ENCODE assay signal across 17 mouse cellular contexts in genomic region chr13:91171205-91171604, GRCm38 (mm10). TPM values are rescaled to one million over a fixed set of nuclear protein-coding genes. Genes with fewer than 3 reads are reported as not detected.
A peak's percentile ranks its signal among the peaks of the same experiment; 100 is the strongest.
DNase-seq lines count a peak whose midpoint lies in the region; ATAC-seq lines count a peak whose summit lies in the region.
"Had no signal": no experiment of that assay in that cellular context is flagged by ENCODE, and none has a peak within 500 bp of the region (broad histone marks: within the 10 kb centered on the region; RNA-seq: fewer than 3 reads in every experiment).

No protein-coding gene starts in this region.

- peaks cover 12% of the 10 kb centered on the region; the same call in 1 of the 2 replicates for H3K4me1 ChIP-seq in forebrain, embryonic 13.5 days
- H3K4me1 ChIP-seq in forebrain, embryonic 10.5 days = peaks cover 7% of the 10 kb centered on the region; the same call in 1 of the 2 replicates
- no peaks in the 10 kb centered on the region for H3K4me1 ChIP-seq in hindbrain, embryonic 16.5 days (ENCODE audit: control insufficient read depth, insufficient read depth, low read depth, low read length)
- no peaks in the 10 kb centered on the region for H3K4me1 ChIP-seq in hindbrain, embryonic 12.5 days
- H3K4me1 ChIP-seq in neural tube, embryonic 11.5 days (ENCODE audit: control insufficient read depth, insufficient read depth, low read length) = no peaks in the 10 kb centered on the region

- H3K36me3 ChIP-seq in forebrain, embryonic 13.5 days (ENCODE audit: poor library complexity, severe bottlenecking) = no peaks in the 10 kb centered on the region
- H3K36me3 ChIP-seq in forebrain, embryonic 10.5 days (replicated peaks) = no peaks in the 10 kb centered on the region
- no peaks in the 10 kb centered on the region for H3K36me3 ChIP-seq in hindbrain, embryonic 16.5 days (ENCODE audit: control insufficient read depth, insufficient read depth, low read length)
- no peaks in the 10 kb centered on the region for H3K36me3 ChIP-seq in hindbrain, embryonic 12.5 days
- no peaks in the 10 kb centered on the region for H3K36me3 ChIP-seq in neural tube, embryonic 11.5 days (ENCODE audit: control insufficient read depth, insufficient read depth, low read length)
- H3K36me3 ChIP-seq: limb, embryonic 13.5 days; liver, embryonic 15.5 days had no signal

- no peak overlapping the region for H3K27ac ChIP-seq in forebrain, embryonic 13.5 days
- no peak overlapping the region for H3K27ac ChIP-seq in forebrain, embryonic 10.5 days
- H3K27ac ChIP-seq in hindbrain, embryonic 16.5 days (ENCODE audit: low read depth, low read length) = no peak overlapping the region
- no peak overlapping the region for H3K27ac ChIP-seq in hindbrain, embryonic 12.5 days
- H3K27ac ChIP-seq in neural tube, embryonic 11.5 days (ENCODE audit: low read depth, low read length) = no peak overlapping the region
- H3K27ac ChIP-seq: limb, embryonic 13.5 days; liver, embryonic 15.5 days had no signal

- no peak overlapping the region for H3K4me3 ChIP-seq in forebrain, embryonic 13.5 days
- H3K4me3 ChIP-seq in forebrain, embryonic 10.5 days = no peak overlapping the region
- H3K4me3 ChIP-seq in hindbrain, embryonic 16.5 days (ENCODE audit: low read length) = no peak overlapping the region
- no peak overlapping the region for H3K4me3 ChIP-seq in hindbrain, embryonic 12.5 days
- no peak overlapping the region for H3K4me3 ChIP-seq in neural tube, embryonic 11.5 days (ENCODE audit: low read depth, low read length)
- H3K4me3 ChIP-seq: erythroblast, embryonic 14.5 days; limb, embryonic 13.5 days; liver, embryonic 15.5 days; megakaryocyte, embryonic 14.5 days had no signal

- no peak overlapping the region for H3K4me2 ChIP-seq in forebrain, embryonic 13.5 days
- H3K4me2 ChIP-seq in hindbrain, embryonic 16.5 days (ENCODE audit: low read length) = no peak overlapping the region
- no peak overlapping the region for H3K4me2 ChIP-seq in hindbrain, embryonic 12.5 days (replicated peaks)
- H3K4me2 ChIP-seq in neural tube, embryonic 11.5 days (ENCODE audit: low read depth) = no peak overlapping the region
- H3K4me2 ChIP-seq: limb, embryonic 13.5 days; liver, embryonic 15.5 days had no signal

- no peaks in the 10 kb centered on the region for H3K27me3 ChIP-seq in forebrain, embryonic 13.5 days
- H3K27me3 ChIP-seq in forebrain, embryonic 10.5 days (ENCODE audit: poor library complexity, severe bottlenecking) = no peaks in the 10 kb centered on the region
- H3K27me3 ChIP-seq in hindbrain, embryonic 16.5 days (replicated peaks; ENCODE audit: control insufficient read depth, insufficient read depth, low read length) = no peaks in the 10 kb centered on the region
- H3K27me3 ChIP-seq in hindbrain, embryonic 12.5 days = no peaks in the 10 kb centered on the region
- no peaks in the 10 kb centered on the region for H3K27me3 ChIP-seq in neural tube, embryonic 11.5 days (ENCODE audit: control insufficient read depth, insufficient read depth, low read length)
- H3K27me3 ChIP-seq: limb, embryonic 13.5 days; liver, embryonic 15.5 days; megakaryocyte, embryonic 14.5 days had no signal

- no peaks in the 10 kb centered on the region for H3K9me3 ChIP-seq in forebrain, embryonic 13.5 days (replicated peaks)
- H3K9me3 ChIP-seq in forebrain, embryonic 10.5 days = no peaks in the 10 kb centered on the region
- no peaks in the 10 kb centered on the region for H3K9me3 ChIP-seq in hindbrain, embryonic 16.5 days (ENCODE audit: control insufficient read depth, low read length)
- H3K9me3 ChIP-seq in hindbrain, embryonic 12.5 days (replicated peaks) = no peaks in the 10 kb centered on the region
- H3K9me3 ChIP-seq in neural tube, embryonic 11.5 days (ENCODE audit: control insufficient read depth, low read length) = no peaks in the 10 kb centered on the region
- H3K9me3 ChIP-seq: limb, embryonic 13.5 days; liver, embryonic 15.5 days; megakaryocyte, embryonic 14.5 days had no signal

- no peak overlapping the region for H3K9ac ChIP-seq in forebrain, embryonic 13.5 days
- H3K9ac ChIP-seq in hindbrain, embryonic 16.5 days (ENCODE audit: low read depth, low read length) = no peak overlapping the region
- H3K9ac ChIP-seq in hindbrain, embryonic 12.5 days = no peak overlapping the region
- no peak overlapping the region for H3K9ac ChIP-seq in neural tube, embryonic 11.5 days (ENCODE audit: low read length)
- H3K9ac ChIP-seq: limb, embryonic 13.5 days; liver, embryonic 15.5 days had no signal

- ATAC-seq in forebrain, embryonic 13.5 days = peak; percentile 69; the same call in 1 of the 2 replicates
- peak; percentile 67 for ATAC-seq in hindbrain, embryonic 16.5 days
- no peak for ATAC-seq in hindbrain, embryonic 12.5 days (ENCODE audit: low FRiP score)
- ATAC-seq in neural tube, embryonic 11.5 days (ENCODE audit: insufficient read depth, low FRiP score, low TSS enrichment) = 0 out of 2 replicates have a peak, but pooled peaks have one; percentile 22

- 71% methylated on average over 5 of the region's 5 CpGs for WGBS in forebrain, embryonic 13.5 days
- WGBS in forebrain, embryonic 10.5 days = 81% methylated on average over 5 of the region's 5 CpGs
- 67% methylated on average over 5 of the region's 5 CpGs for WGBS in hindbrain, embryonic 16.5 days
- 88% methylated on average over 5 of the region's 5 CpGs for WGBS in hindbrain, embryonic 12.5 days
- WGBS in neural tube, embryonic 11.5 days = 87% methylated on average over 5 of the region's 5 CpGs

- no peak for DNase-seq in forebrain, embryonic 10.5 days (ENCODE audit: extremely low spot score, low spot score)
- DNase-seq in neural tube, embryonic 11.5 days (ENCODE audit: low spot score) = no peak
- no peak for DNase-seq in neural tube, embryonic 10.5 days (ENCODE audit: extremely low spot score, low spot score)
- no peak for DNase-seq in urinary bladder, postnatal 10 days (ENCODE audit: low spot score)
- DNase-seq: adrenal gland, postnatal 25 days; B cell, adult 2 months; kidney, adult 11 months; kidney, postnatal 14 days; lung, postnatal 14 days; thymus, postnatal 36 days had no signal

RNA-seq across cellular contexts. Expression of gene Atg10, which starts 52.6 kb away (rescaled TPM):
- 16.0 and 16.6 TPM in 2 replicates for polyA plus RNA-seq in forebrain, embryonic 13.5 days (2015; fragmentation: Nextera tagmentation; extraction: Ambion mirVana)
- polyA plus RNA-seq in forebrain, embryonic 10.5 days (2016; fragmentation: Nextera tagmentation; extraction: Ambion mirVana) = 8.1 and 8.5 TPM in 2 replicates
- 13.9 and 14.3 TPM in 2 replicates for polyA plus RNA-seq in hindbrain, embryonic 16.5 days (2015; fragmentation: Nextera tagmentation; extraction: Ambion mirVana)
- polyA plus RNA-seq in hindbrain, embryonic 12.5 days (2016; fragmentation: Nextera tagmentation; extraction: Ambion mirVana) = 17.0 and 17.5 TPM in 2 replicates
- 14.0 and 16.2 TPM in 2 replicates for polyA plus RNA-seq in neural tube, embryonic 11.5 days (2014; fragmentation: Nextera tagmentation; extraction: Ambion mirVana)
- polyA plus RNA-seq: erythroblast, embryonic 14.5 days had no signal
